Mouse (Mus musculus): ENCODE results near the gene Kcnh2. TPM values are rescaled to one million over a fixed set of nuclear protein-coding genes. Genes with fewer than 3 reads are reported as not detected.
"Not testable (repeated sequence)": the region's sequence is repeated elsewhere in the genome, so short reads cannot be mapped to it uniquely, and the experiment has no call there.

The Kcnh2 gene
- 9.1 and 10.9 TPM in 2 replicates for polyA plus RNA-seq (2014; fragmentation: Nextera tagmentation; extraction: Ambion mirVana)

- Histone ChIP-seq H3K36me3 (ENCODE audit: control insufficient read depth, insufficient read depth, low read length) (no peaks in the 10 kb centered on the region), H3K4me2 (ENCODE audit: low read depth, low read length, severe bottlenecking) (peak within 1 kb of the TSS; percentile 98), H3K27me3 (ENCODE audit: control insufficient read depth, insufficient read depth, low read length) (peaks cover 25% of the 10 kb centered on the region), H3K27ac (ENCODE audit: low read depth, low read length) (peak within 1 kb of the TSS; percentile 93), H3K4me3 (ENCODE audit: low read depth, low read length) (peak within 1 kb of the TSS; percentile 68), H3K9ac (ENCODE audit: low read length) (peak within 1 kb of the TSS; percentile 79), H3K9me3 (ENCODE audit: control insufficient read depth, low read length) (no peaks in the 10 kb centered on the region), H3K4me1 (replicated peaks; ENCODE audit: control insufficient read depth, insufficient read depth, low read length) (peaks cover 24% of the 10 kb centered on the region)
- ATAC-seq (replicated peaks; ENCODE audit: low FRiP score) (peak; percentile 52), DNase-seq (ENCODE audit: low spot score) (no peak)
- WGBS = 0% methylated on average over 36 of the region's 53 CpGs
Measured at GRCm38 (mm10) chr5:24351278-24351677, at the start of gene Kcnh2. TSS of gene Kcnh2 (minus strand) at chr5:24351604.

- Histone ChIP-seq H3K4me1 (replicated peaks; ENCODE audit: control insufficient read depth, insufficient read depth, low read length) (no peaks in the 10 kb centered on the region), H3K9ac (ENCODE audit: low read length) (no peak overlapping the region), H3K4me3 (ENCODE audit: low read depth, low read length) (no peak overlapping the region), H3K27ac (ENCODE audit: low read depth, low read length) (no peak overlapping the region), H3K36me3 (ENCODE audit: control insufficient read depth, insufficient read depth, low read length) (no peaks in the 10 kb centered on the region; the same call in 1 of the 2 replicates), H3K27me3 (ENCODE audit: control insufficient read depth, insufficient read depth, low read length) (no peaks in the 10 kb centered on the region), H3K9me3 (ENCODE audit: control insufficient read depth, low read length) (no peaks in the 10 kb centered on the region), H3K4me2 (ENCODE audit: low read depth, low read length, severe bottlenecking) (no peak overlapping the region)
- 85% methylated on average over 11 of the region's 11 CpGs for WGBS
- ATAC-seq (replicated peaks; ENCODE audit: low FRiP score) (no peak), DNase-seq (ENCODE audit: low spot score) (no peak)
Measured at GRCm38 (mm10) chr5:24400362-24400761, 49.0 kb upstream of the Kcnh2 start.

GRCm38 (mm10) chr5:24399686-24400085 is 48.3 kb upstream of the Kcnh2 start:
- Histone ChIP-seq H3K4me3 (ENCODE audit: low read depth, low read length) (no peak overlapping the region), H3K4me2 (ENCODE audit: low read depth, low read length, severe bottlenecking) (no peak overlapping the region), H3K9ac (ENCODE audit: low read length) (no peak overlapping the region), H3K27ac (ENCODE audit: low read depth, low read length) (no peak overlapping the region), H3K9me3 (ENCODE audit: control insufficient read depth, low read length) (no peaks in the 10 kb centered on the region), H3K4me1 (replicated peaks; ENCODE audit: control insufficient read depth, insufficient read depth, low read length) (no peaks in the 10 kb centered on the region), H3K36me3 (ENCODE audit: control insufficient read depth, insufficient read depth, low read length) (no peaks in the 10 kb centered on the region; the same call in 1 of the 2 replicates), H3K27me3 (ENCODE audit: control insufficient read depth, insufficient read depth, low read length) (no peaks in the 10 kb centered on the region)
- ATAC-seq (replicated peaks; ENCODE audit: low FRiP score) (no peak), DNase-seq (ENCODE audit: low spot score) (no peak)
- WGBS = 91% methylated on average over 10 of the region's 10 CpGs

- not testable (repeated sequence) for H3K9me3 ChIP-seq (ENCODE audit: control insufficient read depth, low read length); H3K9ac ChIP-seq (ENCODE audit: low read length); ATAC-seq (replicated peaks; ENCODE audit: low FRiP score); H3K27ac ChIP-seq (ENCODE audit: low read depth, low read length); DNase-seq (ENCODE audit: low spot score); H3K4me1 ChIP-seq (replicated peaks; ENCODE audit: control insufficient read depth, insufficient read depth, low read length); H3K36me3 ChIP-seq (ENCODE audit: control insufficient read depth, insufficient read depth, low read length); H3K27me3 ChIP-seq (ENCODE audit: control insufficient read depth, insufficient read depth, low read length); H3K4me2 ChIP-seq (ENCODE audit: low read depth, low read length, severe bottlenecking); H3K4me3 ChIP-seq (ENCODE audit: low read depth, low read length)
- 90% methylated on average over 6 of the region's 6 CpGs for WGBS
Measured at GRCm38 (mm10) chr5:24396254-24396653, 44.9 kb upstream of the Kcnh2 start.

GRCm38 (mm10) chr5:24394165-24394894 is 42.9 kb upstream of the Kcnh2 start:
- peak overlapping the region; percentile 47 for H3K9ac ChIP-seq (ENCODE audit: low read length)
- no peaks in the 10 kb centered on the region for H3K36me3 ChIP-seq (ENCODE audit: control insufficient read depth, insufficient read depth, low read length)
- 2% methylated on average over 36 of the region's 36 CpGs for WGBS
- H3K9me3 ChIP-seq (ENCODE audit: control insufficient read depth, low read length) = no peaks in the 10 kb centered on the region
- H3K27me3 ChIP-seq (ENCODE audit: control insufficient read depth, insufficient read depth, low read length) = no peaks in the 10 kb centered on the region; the same call in 1 of the 2 replicates
- ATAC-seq (replicated peaks; ENCODE audit: low FRiP score) = peak; percentile 97
- H3K4me1 ChIP-seq (replicated peaks; ENCODE audit: control insufficient read depth, insufficient read depth, low read length) = no peaks in the 10 kb centered on the region
- peak overlapping the region; percentile 52 for H3K4me2 ChIP-seq (ENCODE audit: low read depth, low read length, severe bottlenecking)
- peak; percentile 93 for DNase-seq (ENCODE audit: low spot score)
- H3K27ac ChIP-seq (ENCODE audit: low read depth, low read length) = no peak overlapping the region; the same call in 1 of the 2 replicates
- H3K4me3 ChIP-seq (ENCODE audit: low read depth, low read length) = peak overlapping the region; percentile 41

- H3K4me1 ChIP-seq (replicated peaks; ENCODE audit: control insufficient read depth, insufficient read depth, low read length) = 0 out of 2 replicates have a peak, but pooled peaks cover under 1% of the 10 kb centered on the region
- peak within 1 kb of the TSS; percentile 41 for H3K4me3 ChIP-seq (ENCODE audit: low read depth, low read length)
- no peak within 1 kb of the TSS; the same call in 1 of the 2 replicates for H3K27ac ChIP-seq (ENCODE audit: low read depth, low read length)
- no peak for ATAC-seq (replicated peaks; ENCODE audit: low FRiP score)
- WGBS = 23% methylated on average over 7 of the region's 7 CpGs
- H3K27me3 ChIP-seq (ENCODE audit: control insufficient read depth, insufficient read depth, low read length) = peaks cover 5% of the 10 kb centered on the region; the same call in 1 of the 2 replicates
- DNase-seq (ENCODE audit: low spot score) = peak; percentile 86
- peak within 1 kb of the TSS; percentile 52 for H3K4me2 ChIP-seq (ENCODE audit: low read depth, low read length, severe bottlenecking)
- H3K36me3 ChIP-seq (ENCODE audit: control insufficient read depth, insufficient read depth, low read length) = no peaks in the 10 kb centered on the region
- H3K9me3 ChIP-seq (ENCODE audit: control insufficient read depth, low read length) = no peaks in the 10 kb centered on the region
- peak within 1 kb of the TSS; percentile 47 for H3K9ac ChIP-seq (ENCODE audit: low read length)
Measured at GRCm38 (mm10) chr5:24393392-24393997, 42.1 kb upstream of the Kcnh2 start, which contains the start of gene Abcb8. TSS of gene Abcb8 (plus strand) at chr5:24393663.

GRCm38 (mm10) chr5:24392724-24393123 is 41.3 kb upstream of the Kcnh2 start:
- Histone ChIP-seq H3K4me1 (replicated peaks; ENCODE audit: control insufficient read depth, insufficient read depth, low read length) (peaks cover 8% of the 10 kb centered on the region; the same call in 1 of the 2 replicates), H3K27me3 (ENCODE audit: control insufficient read depth, insufficient read depth, low read length) (peaks cover 13% of the 10 kb centered on the region), H3K9me3 (ENCODE audit: control insufficient read depth, low read length) (no peaks in the 10 kb centered on the region), H3K9ac (ENCODE audit: low read length) (no peak overlapping the region), H3K27ac (ENCODE audit: low read depth, low read length) (no peak overlapping the region), H3K4me3 (ENCODE audit: low read depth, low read length) (no peak overlapping the region), H3K4me2 (ENCODE audit: low read depth, low read length, severe bottlenecking) (no peak overlapping the region), H3K36me3 (ENCODE audit: control insufficient read depth, insufficient read depth, low read length) (no peaks in the 10 kb centered on the region)
- ATAC-seq (replicated peaks; ENCODE audit: low FRiP score) = no peak
- no peak for DNase-seq (ENCODE audit: low spot score)
- WGBS = 80% methylated on average over 7 of the region's 7 CpGs

GRCm38 (mm10) chr5:24391864-24392263 is 40.5 kb upstream of the Kcnh2 start, which contains the start of gene Atg9b:
TSS of gene Atg9b (minus strand) at chr5:24392143.
- peaks cover 10% of the 10 kb centered on the region; the same call in 1 of the 2 replicates for H3K4me1 ChIP-seq (replicated peaks; ENCODE audit: control insufficient read depth, insufficient read depth, low read length)
- 87% methylated on average over 7 of the region's 7 CpGs for WGBS
- no peaks in the 10 kb centered on the region for H3K9me3 ChIP-seq (ENCODE audit: control insufficient read depth, low read length)
- peaks cover 21% of the 10 kb centered on the region for H3K27me3 ChIP-seq (ENCODE audit: control insufficient read depth, insufficient read depth, low read length)
- no peak within 1 kb of the TSS for H3K4me3 ChIP-seq (ENCODE audit: low read depth, low read length)
- no peaks in the 10 kb centered on the region for H3K36me3 ChIP-seq (ENCODE audit: control insufficient read depth, insufficient read depth, low read length)
- ATAC-seq (replicated peaks; ENCODE audit: low FRiP score) (no peak), DNase-seq (ENCODE audit: low spot score) (no peak)
- no peak within 1 kb of the TSS for H3K27ac ChIP-seq (ENCODE audit: low read depth, low read length)
- H3K9ac ChIP-seq (ENCODE audit: low read length) = no peak within 1 kb of the TSS
- no peak within 1 kb of the TSS for H3K4me2 ChIP-seq (ENCODE audit: low read depth, low read length, severe bottlenecking)

All from forebrain, embryonic 11.5 days (tissue).